Mouse (Mus musculus): ENCODE results near the gene Cacna1s.

- TF ChIP-seq EP300 (IDR thresholded peaks at IDR 0.05; ENCODE audit: low read depth) (no peak), CTCF (IDR thresholded peaks at IDR 0.05; ENCODE audit: low read depth) (no peak)
Observed at GRCm38 (mm10) chr1:136010247-136010646, 42.3 kb upstream of the Cacna1s start.
